Mouse (Mus musculus) C2C12 (cell line): ENCODE data around the gene Aamdc.

Experiments
- CTCF ChIP-seq: IDR thresholded peaks from one replicate; pipeline ENCODE4 v1.5.1; 2011; ENCODE audit not compliant: control insufficient read depth, insufficient read depth, insufficient read length
- MYOG ChIP-seq: IDR thresholded peaks from one replicate; pipeline ENCODE4 v1.6.1; 2011; ENCODE audit not compliant: control insufficient read depth, insufficient read length; ENCODE audit errors: extremely low read depth

- TF ChIP-seq CTCF (no peak), MYOG (no peak)
Measured at GRCm38 (mm10) chr7:97569372-97569771, 9.9 kb downstream of the Aamdc start.
